Mouse (Mus musculus) heart, postnatal 36 days (tissue): ENCODE measurements at regions not wholly inside any gene's neighbourhood (a gene's known extent, or its start where the extent isn't known, plus 50 kb on each side); places are given as distances from the start of the nearest gene placed in this dataset.

ENCODE experiments used
- DNase-seq, 2 experiments: peaks; one replicate each; pipeline ENCODE4 v3.0.0; 2021 to 2022
- intact Hi-C: fragments of 180-260 bp; cut with DNase I; formaldehyde crosslinking; loops from one replicate; pipeline ENCODE4 v1.15.1; 2025

GRCm38 (mm10) chr8:46411877-46412625 lies 58.8 kb upstream of the Acsl1 start:
- intact Hi-C loops: loop anchor here (5.0 kb wide), 1 partner anchor 80 kb away; no protein-coding TSS in a partner anchor
- DNase-seq: no peak

GRCm38 (mm10) chr8:46413349-46414024 lies 57.4 kb upstream of the Acsl1 start:
- peak in 1 of 2 experiments; percentile 4 for DNase-seq
- intact Hi-C loops: loop anchor here (5.0 kb wide), 1 partner anchor 79 kb away; no protein-coding TSS in a partner anchor

GRCm38 (mm10) chr8:46414874-46415273 lies 56.0 kb upstream of the Acsl1 start:
- intact Hi-C loops: loop anchor here (5.0 kb wide), 1 partner anchor 77 kb away; no protein-coding TSS in a partner anchor
- peak; percentile 39 to 41 for DNase-seq

- intact Hi-C loops: no loop called here
- no peak for DNase-seq
Measured at GRCm38 (mm10) chr8:46419402-46419801, 51.4 kb upstream of the Acsl1 start.

- intact Hi-C loops: no loop called here
- no peak for DNase-seq
Measured at GRCm38 (mm10) chr8:46420476-46420875, 50.4 kb upstream of the Acsl1 start.
